Mouse (Mus musculus) thymus, adult 2 months (tissue): Measurements from ENCODE around the gene Klf17.

Experiments
- CTCF ChIP-seq: fragments of 200-500 bp; IDR thresholded peaks from 2 replicates; pipeline ENCODE4 v1.5.1; 2012; ENCODE audit warnings: mild to moderate bottlenecking, control low read depth, low read length, moderate library complexity, borderline replicate concordance; ENCODE audit not compliant: control insufficient read depth, poor library complexity, insufficient read depth; ENCODE audit errors: extremely low read depth
- POLR2A ChIP-seq: fragments of 200-500 bp; IDR thresholded peaks from 2 replicates; pipeline ENCODE4 v1.6.1; 2012; ENCODE audit warnings: mild to moderate bottlenecking, low read length, control low read depth, moderate library complexity; ENCODE audit not compliant: control insufficient read depth, poor library complexity, insufficient read depth; ENCODE audit errors: extremely low read depth

- TF ChIP-seq CTCF (no peak), POLR2A (no peak)
Observed at GRCm38 (mm10) chr4:117765416-117765815, at the start of gene Klf17.
